Mouse (Mus musculus): ENCODE measurements around the gene Cntn5. TPM values are rescaled to one million over a fixed set of nuclear protein-coding genes. Genes with fewer than 3 reads are reported as not detected.

Gene Cntn5
- total RNA-seq, 2 experiments from 2014 or later: 24.8 to 26.1 TPM

- DNase-seq (ENCODE audit: low spot score in 2 of 2): no peak
- intact Hi-C loops (cut with DNase I): no loop called here
Observed at GRCm38 (mm10) chr9:10044969-10045789, 859.4 kb downstream of the Cntn5 start.

DNA sequence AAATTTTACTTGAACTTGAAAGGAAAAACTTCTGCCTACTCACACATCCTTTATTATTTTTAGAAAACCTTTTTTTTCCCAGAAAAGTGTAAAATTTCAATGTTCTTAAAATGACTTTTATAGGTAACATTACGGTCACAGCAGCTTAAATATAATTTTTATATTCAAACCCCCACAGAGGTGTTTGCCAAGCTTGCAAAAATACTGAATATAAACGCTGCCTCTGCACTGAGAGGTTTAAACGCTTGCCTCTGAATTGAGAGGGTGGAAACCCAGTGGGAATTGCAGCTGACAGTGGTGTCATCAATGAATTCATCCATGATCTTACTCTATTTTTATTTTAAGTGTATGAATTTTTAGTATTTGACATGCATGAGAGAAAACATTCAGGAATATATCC is 861.6 kb downstream of the Cntn5 start:
- DNase-seq (ENCODE audit: low spot score in 2 of 2): peak; percentile 6 to 11
- intact Hi-C loops (cut with DNase I): no loop called here

DNA sequence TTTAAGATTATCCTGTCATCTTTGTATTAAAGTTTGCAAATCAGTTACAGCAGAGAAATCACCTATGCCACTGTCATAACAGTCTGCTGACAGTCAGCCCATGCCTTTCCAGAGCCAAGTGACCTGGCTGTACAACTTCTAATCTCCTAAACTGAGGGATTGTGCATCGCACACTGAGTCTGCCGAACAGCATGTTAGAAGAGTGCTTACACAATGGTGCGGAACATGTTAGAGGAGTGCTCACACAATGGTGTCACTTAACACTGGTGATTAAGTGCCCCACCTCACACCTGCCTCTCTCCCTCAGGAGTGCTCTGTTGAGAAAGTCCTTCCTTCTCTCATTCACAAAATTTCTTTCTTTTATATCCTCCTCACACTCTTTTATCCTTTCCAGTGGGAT is 889.4 kb downstream of the Cntn5 start:
- intact Hi-C loops (cut with DNase I): no loop called here
- DNase-seq (ENCODE audit: low spot score in 2 of 2): no peak

DNA sequence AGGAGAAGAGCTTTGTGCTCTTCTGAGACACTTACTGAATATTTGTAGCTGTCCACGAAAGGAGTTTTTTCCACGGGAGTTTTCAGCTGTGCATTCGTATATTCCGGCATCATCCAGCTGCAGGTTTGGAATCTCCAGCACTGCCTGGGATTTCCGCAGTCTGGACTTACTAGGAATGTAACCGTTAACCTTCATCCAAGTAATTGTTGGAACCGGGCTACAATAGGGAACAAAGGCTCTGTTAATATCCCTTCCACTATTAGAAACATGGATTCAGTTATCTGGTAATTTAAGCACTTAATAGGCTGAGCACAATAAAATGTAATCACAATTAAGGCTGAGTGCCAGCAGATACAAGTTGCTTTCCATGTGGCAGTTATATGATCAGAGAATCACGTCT is 920.5 kb downstream of the Cntn5 start:
- DNase-seq (ENCODE audit: low spot score in 2 of 2): no peak
- intact Hi-C loops (cut with DNase I): no loop called here

- intact Hi-C loops (cut with DNase I): no loop called here
- no peak for DNase-seq (ENCODE audit: low spot score in 2 of 2)
Observed at GRCm38 (mm10) chr9:9983220-9983619, 921.4 kb downstream of the Cntn5 start.

GRCm38 (mm10) chr9:9965370-9965769 is 939.2 kb downstream of the Cntn5 start:
- no peak for DNase-seq (ENCODE audit: low spot score in 2 of 2)
- intact Hi-C loops (cut with DNase I): no loop called here

- no peak for DNase-seq (ENCODE audit: low spot score in 2 of 2)
- intact Hi-C loops (cut with DNase I): no loop called here
Observed at GRCm38 (mm10) chr9:9960610-9961172, 943.9 kb downstream of the Cntn5 start.

- intact Hi-C loops (cut with DNase I): no loop called here
- DNase-seq (ENCODE audit: low spot score in 2 of 2): no peak
Observed at GRCm38 (mm10) chr9:9949346-9949745, 955.2 kb downstream of the Cntn5 start.

GRCm38 (mm10) chr9:9944872-9945271 is 959.7 kb downstream of the Cntn5 start:
- intact Hi-C loops (cut with DNase I): no loop called here
- DNase-seq (ENCODE audit: low spot score in 2 of 2): peak in 1 of 2 experiments; percentile 38

GRCm38 (mm10) chr9:9937444-9938436 is 966.8 kb downstream of the Cntn5 start:
- intact Hi-C loops (cut with DNase I): no loop called here
- no peak for DNase-seq (ENCODE audit: low spot score in 2 of 2)

- intact Hi-C loops (cut with DNase I): no loop called here
- DNase-seq (ENCODE audit: low spot score in 2 of 2): no peak
Observed at GRCm38 (mm10) chr9:9920580-9920979, 984.0 kb downstream of the Cntn5 start.

GRCm38 (mm10) chr9:9899070-9899469 is 1005.5 kb downstream of the Cntn5 start:
- peak; percentile 67 to 75 for DNase-seq (ENCODE audit: low spot score in 2 of 2)
- intact Hi-C loops (cut with DNase I): no loop called here

DNA sequence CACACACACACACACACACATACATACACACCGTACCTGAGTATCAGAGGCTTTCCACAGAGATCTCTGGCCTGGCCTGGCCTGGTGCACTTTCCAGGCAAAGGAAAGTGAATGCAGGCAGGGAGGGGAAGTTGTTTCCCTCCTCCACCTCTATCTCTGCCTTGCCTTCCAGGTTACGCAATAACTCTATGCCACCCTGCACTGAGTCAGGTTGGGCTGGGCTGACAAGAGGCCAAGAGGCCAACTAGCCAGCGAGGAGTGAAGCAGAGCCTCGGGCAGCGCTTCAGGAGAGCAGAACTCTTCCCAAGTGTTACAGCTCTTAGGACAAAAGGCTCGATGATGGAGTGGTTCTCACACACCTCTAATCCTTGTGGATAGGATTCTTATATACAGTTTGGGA is 1018.4 kb downstream of the Cntn5 start:
- intact Hi-C loops (cut with DNase I): no loop called here
- no peak for DNase-seq (ENCODE audit: low spot score in 2 of 2)

DNA sequence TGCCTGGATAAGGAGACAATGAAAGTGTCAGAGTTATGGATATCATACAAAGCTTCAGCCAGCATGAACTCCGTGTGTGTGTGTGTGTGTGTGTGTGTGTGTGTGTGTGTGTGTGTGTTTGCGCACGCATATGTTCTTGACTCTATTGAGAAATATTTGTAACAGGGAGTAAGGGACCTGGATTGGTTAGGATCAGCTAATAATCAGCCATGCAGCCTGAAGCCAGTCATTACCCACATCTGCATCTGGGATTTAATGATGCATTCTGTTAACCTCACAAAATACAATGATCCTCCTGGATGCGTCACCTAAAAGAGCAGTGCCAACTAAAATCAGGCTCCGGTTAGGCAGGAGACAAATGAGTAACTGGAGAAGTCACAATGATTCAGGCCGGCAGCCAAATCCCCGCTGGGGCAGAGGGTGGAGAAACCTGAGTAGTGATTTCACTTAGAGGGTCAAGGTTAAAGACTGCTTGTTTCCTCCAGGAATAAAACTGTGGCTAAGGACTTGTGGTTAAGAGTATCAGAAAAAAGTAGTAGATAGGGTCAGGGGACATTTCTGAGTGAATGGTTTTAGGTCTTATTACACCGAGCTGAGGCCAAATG is 1021.7 kb downstream of the Cntn5 start:
- intact Hi-C loops (cut with DNase I): no loop called here
- DNase-seq (ENCODE audit: low spot score in 2 of 2): no peak

DNA sequence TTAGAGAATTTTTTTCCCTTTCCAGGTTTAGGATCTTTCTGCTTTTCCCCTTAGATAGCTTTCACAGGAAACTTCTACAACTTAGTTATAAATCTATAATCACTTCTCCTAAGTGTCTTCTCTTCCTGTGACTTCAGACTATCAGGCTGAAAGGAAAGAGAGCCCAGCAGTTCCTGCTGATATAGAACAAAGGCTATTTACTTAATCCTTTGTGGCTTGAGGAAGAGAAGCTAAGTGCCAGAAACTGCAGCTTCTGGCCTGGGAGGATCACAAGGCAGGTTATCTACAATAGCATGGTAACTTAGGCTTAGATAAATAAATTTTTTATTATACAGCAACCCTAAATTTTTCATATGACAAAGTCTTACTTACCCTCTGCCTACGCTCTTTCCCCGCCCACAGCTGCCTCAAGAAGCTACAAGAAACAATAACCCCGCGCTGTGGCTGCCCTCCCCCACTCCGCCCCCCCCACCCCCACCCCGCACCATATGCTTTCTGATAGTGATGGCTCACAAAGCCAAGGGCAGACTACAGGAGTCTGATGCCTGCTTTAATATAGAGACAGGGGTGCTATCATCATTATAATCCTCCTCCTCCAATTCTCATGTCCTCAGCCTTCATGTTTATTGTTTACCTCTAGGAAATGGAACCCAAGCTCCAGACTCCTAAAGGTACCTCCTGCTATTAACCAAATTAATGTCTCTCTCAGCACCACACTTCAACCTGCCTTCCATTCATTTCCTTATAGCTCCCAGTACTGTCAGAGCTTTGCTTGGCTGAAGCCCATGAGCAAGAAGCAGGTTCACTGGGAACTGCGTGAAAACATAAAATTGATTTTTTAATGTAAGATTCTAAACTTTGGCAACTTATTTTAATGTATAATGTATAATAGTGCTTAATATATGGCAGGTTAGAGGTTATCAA is 1032.2 kb downstream of the Cntn5 start:
- intact Hi-C loops (cut with DNase I): no loop called here

DNA sequence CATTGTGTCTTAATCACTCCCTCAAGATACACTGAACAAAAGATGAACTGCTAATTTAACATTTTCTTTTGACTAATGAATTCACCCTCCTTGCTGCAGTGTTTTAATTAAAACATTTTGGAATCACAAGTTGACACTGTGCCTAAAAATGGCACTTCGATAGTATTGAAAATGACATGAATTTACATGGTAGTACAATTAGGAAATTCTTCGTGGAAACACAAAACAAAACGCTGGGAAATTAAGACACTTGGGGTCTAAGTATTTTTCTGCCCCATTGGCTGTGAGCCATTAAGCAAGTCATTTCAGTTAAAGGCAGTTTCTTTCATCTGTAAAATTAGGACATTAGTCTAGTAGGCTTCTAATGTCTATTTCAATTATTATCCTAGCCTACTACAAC is 1043.9 kb downstream of the Cntn5 start:
- no peak for DNase-seq (ENCODE audit: low spot score in 2 of 2)
- intact Hi-C loops (cut with DNase I): no loop called here

More for the DNA sequence above, 1032.2 kb downstream of the Cntn5 start:
- no peak for DNase-seq (ENCODE audit: low spot score in 2 of 2)

- DNase-seq (ENCODE audit: low spot score in 2 of 2): no peak
- intact Hi-C loops (cut with DNase I): no loop called here
Observed at GRCm38 (mm10) chr9:9859323-9859722, 1045.3 kb downstream of the Cntn5 start.

GRCm38 (mm10) chr9:9854791-9855190 is 1049.8 kb downstream of the Cntn5 start:
- DNase-seq (ENCODE audit: low spot score in 2 of 2): no peak
- intact Hi-C loops (cut with DNase I): no loop called here

DNA sequence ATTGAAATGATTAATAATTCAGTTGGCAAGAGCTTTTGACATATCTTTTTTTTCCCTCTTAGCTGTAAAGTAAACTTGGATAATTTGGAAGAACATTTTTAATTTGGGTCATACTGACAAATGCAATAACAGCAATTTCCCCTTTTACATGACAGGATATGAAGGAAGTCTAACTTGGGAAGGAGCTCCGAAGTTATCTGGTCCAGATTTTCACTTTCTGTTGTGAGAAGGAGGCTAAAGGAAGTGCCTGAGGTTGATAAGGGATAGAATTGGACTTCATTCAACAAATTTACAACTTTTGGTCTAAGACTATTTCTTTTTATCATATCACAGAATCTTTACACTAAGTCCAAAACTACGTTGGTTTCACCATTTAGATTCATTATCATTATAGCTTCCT is 1074.3 kb downstream of the Cntn5 start:
- no peak for DNase-seq (ENCODE audit: low spot score in 2 of 2)
- intact Hi-C loops (cut with DNase I): no loop called here

Measured in left cerebral cortex, postnatal 14 days (tissue).